Mouse (Mus musculus) embryonic stem cell, embryonic (primary cell): ENCODE data around the gene Nrxn2.

ENCODE experiments used
- CTCF ChIA-PET, 4 experiments: fragments of 300-600 bp in 2 of 4; fragments of 350-600 bp in 2 of 4; sonication (Branson Sonifier 250); formaldehyde crosslinking; loops; one replicate each; lab custom pipeline; 2022; ENCODE audit warnings: inconsistent platforms in 2 of 4; lab: Charles Lee
- POLR2A ChIA-PET, 4 experiments: fragments of 300-600 bp in 2 of 4; fragments of 350-600 bp in 2 of 4; sonication (Branson Sonifier 250); formaldehyde crosslinking; loops; one replicate each; lab custom pipeline; 2022; ENCODE audit warnings: antibody characterized with exemption in 4 of 4, inconsistent platforms in 1 of 4; lab: Charles Lee

The Nrxn2 gene

GRCm38 (mm10) chr19:6400096-6401086 is 18.1 kb upstream of the Nrxn2 start:
- POLR2A ChIA-PET: interaction anchor here in 3 of 4 experiments (0.5 to 6.1 kb wide), 14 partner anchors 6 to 559 kb away, joined by 3 to 35 read pairs (median 4); partner anchors contain the start of genes Sf1 (in 3 of the 3), Pygm (in 2 of the 3) and Men1 (in 1 of the 3)
- CTCF ChIA-PET: interaction anchor here in 3 of 4 experiments (0.6 to 2.5 kb wide), 14 partner anchors 10 to 354 kb away, joined by 3 to 14 read pairs (median 4); no protein-coding TSS in a partner anchor

GRCm38 (mm10) chr19:6401131-6401815 is 17.3 kb upstream of the Nrxn2 start:
- ChIA-PET CTCF (interaction anchor here (0.5 to 2.5 kb wide), 33 partner anchors 11 to 548 kb away, joined by 3 to 14 read pairs (median 4); partner anchors contain the start of gene Nrxn2 (in 1 of the 4)), POLR2A (interaction anchor here in 3 of 4 experiments (0.6 to 8.0 kb wide), 24 partner anchors 11 to 362 kb away, joined by 3 to 89 read pairs (median 4); partner anchors contain the start of genes Sf1 (in 3 of the 3), Pygm (in 2 of the 3), Atg2a (in 1 of the 3) and Ehd1 (in 1 of the 3))

DNA sequence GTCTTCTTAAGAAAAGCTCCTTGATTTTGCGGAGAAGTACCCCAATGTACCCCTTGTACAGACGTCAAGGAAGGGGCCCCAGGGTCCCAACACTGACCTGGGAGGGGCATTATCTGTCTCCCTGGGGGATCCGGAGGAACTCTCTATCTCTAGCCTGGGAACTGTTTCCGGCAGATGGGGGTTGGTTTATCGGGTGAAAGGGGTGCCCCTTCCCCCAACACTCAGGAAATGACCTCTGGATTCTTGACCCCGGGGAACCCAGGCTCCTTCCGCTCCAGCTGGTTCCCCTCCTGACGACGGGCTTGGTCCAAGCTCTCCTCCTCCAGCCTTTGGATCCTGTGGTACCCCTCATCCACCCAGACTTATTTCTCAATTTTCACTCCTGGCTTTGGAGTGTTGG is 16.6 kb upstream of the Nrxn2 start:
- CTCF ChIA-PET: interaction anchor here (0.6 to 2.5 kb wide), 26 partner anchors 11 to 549 kb away, joined by 3 to 14 read pairs (median 4); partner anchors contain the start of gene Nrxn2 (in 1 of the 4)
- POLR2A ChIA-PET: interaction anchor here in 3 of 4 experiments (0.6 to 8.0 kb wide), 20 partner anchors 11 to 363 kb away, joined by 3 to 89 read pairs (median 4); partner anchors contain the start of genes Pygm (in 2 of the 3), Sf1 (in 2 of the 3), Atg2a (in 1 of the 3) and Ehd1 (in 1 of the 3)

DNA sequence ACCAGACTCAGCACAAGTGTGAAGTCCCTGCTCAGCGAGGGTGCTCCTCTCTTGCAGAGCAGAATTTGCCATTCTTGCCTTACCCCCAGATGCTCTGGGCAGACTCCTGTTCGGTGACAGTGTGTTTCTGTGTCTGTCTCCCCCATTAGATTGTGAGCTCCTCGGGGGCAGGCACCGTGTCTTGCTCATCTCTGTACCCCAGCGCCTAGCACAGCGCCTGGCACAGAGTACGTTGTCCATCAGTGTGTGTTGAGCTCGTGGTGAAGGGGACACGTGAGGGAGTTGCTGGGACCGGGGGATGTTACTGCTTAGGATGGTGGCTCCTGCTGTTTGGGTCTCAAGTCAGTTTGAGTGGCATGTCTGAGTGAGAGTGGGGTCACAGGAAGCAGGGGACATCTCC is 14.7 kb upstream of the Nrxn2 start:
- ChIA-PET POLR2A (interaction anchor here in 3 of 4 experiments (0.6 to 8.0 kb wide), 13 partner anchors 6 to 584 kb away, joined by 3 to 89 read pairs (median 3); partner anchors contain the start of genes Nrxn2 (in 1 of the 3), Pygm (in 1 of the 3), Rasgrp2 (in 1 of the 3) and Sf1 (in 1 of the 3)), CTCF (interaction anchor here in 2 of 4 experiments (0.9 to 5.5 kb wide), 4 partner anchors 12 to 195 kb away, joined by 3 to 42 read pairs (median 10); partner anchors contain the start of gene Nrxn2 (in 1 of the 2))

DNA sequence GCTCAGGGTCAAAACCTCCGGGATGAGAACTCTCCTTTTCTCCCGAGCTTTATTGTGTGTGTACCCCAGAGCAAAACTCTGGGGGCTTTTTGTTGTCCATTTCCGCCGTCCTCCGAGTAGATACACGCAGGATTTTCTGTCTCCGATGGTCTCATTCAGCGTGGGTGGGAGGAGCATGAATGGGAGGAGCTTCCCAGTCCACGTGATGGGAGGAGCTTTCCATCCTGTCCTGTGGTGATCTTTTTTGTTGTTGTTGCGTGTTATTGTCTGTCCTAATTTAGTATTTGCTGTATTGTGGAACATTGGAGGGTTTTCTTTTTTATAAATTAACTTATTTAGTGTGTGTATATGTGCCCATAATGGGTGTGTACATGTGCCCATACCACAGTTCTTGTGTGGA is 13.1 kb upstream of the Nrxn2 start:
- ChIA-PET CTCF (interaction anchor here (0.5 to 5.5 kb wide), 14 partner anchors 11 to 320 kb away, joined by 3 to 42 read pairs (median 4); partner anchors contain the start of genes Map4k2 (in 1 of the 4), Men1 (in 1 of the 4) and Nrxn2 (in 1 of the 4)), POLR2A (interaction anchor here in 3 of 4 experiments (0.6 to 8.0 kb wide), 30 partner anchors 8 to 635 kb away, joined by 3 to 89 read pairs (median 4); partner anchors contain the start of genes Sf1 (in 3 of the 3), Atg2a (in 1 of the 3), Ehd1 (in 1 of the 3) and Men1 (in 1 of the 3))

- ChIA-PET POLR2A (interaction anchor here in 3 of 4 experiments (0.7 to 8.0 kb wide), 17 partner anchors 9 to 68 kb away, joined by 3 to 89 read pairs (median 5); partner anchors contain the start of genes Sf1 (in 2 of the 3), Nrxn2 (in 1 of the 3), Pygm (in 1 of the 3) and Rasgrp2 (in 1 of the 3)), CTCF (interaction anchor here in 2 of 4 experiments (0.7 to 5.5 kb wide), 5 partner anchors 10 to 85 kb away, joined by 3 to 42 read pairs (median 10); partner anchors contain the start of gene Nrxn2 (in 1 of the 2))
Observed at GRCm38 (mm10) chr19:6407109-6407508, 11.4 kb upstream of the Nrxn2 start.

DNA sequence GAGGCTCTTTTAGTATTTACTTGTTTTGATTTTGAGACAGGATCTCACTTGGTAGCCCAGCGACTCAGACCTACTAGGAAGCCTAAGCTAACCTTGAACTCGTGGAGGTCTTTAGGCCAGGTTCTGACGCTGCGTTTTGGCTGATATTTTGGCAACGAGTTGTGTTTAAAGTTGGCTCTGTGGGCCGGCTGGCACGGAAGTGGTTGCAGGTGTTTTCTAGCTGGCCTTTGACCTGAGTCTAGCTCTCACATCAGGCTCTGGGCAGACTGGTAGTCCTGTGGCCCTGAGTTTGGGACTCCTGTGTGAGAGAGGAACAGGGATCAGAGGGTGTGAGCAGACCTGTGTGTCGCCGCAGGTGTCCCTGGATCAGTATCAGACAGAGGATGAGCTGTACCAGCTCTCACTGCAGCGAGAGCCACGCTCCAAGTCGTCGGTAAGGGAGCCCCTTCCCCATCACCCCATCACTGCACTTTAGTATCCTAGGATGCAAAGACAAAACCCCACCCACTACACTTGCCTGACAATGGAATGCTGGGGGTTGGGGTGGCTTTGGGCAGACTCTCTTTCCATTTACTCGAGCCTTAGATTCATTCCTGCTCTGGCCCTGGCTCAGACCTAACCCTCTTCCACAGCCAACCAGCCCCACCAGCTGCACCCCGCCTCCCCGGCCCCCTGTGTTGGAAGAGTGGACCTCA is 10.6 kb upstream of the Nrxn2 start:
- POLR2A ChIA-PET: interaction anchor here in 3 of 4 experiments (0.6 to 8.0 kb wide), 16 partner anchors 8 to 128 kb away, joined by 3 to 89 read pairs (median 5); partner anchors contain the start of genes Sf1 (in 2 of the 3), Men1 (in 1 of the 3), Nrxn2 (in 1 of the 3) and Pygm (in 1 of the 3)
- CTCF ChIA-PET: interaction anchor here in 2 of 4 experiments (1.1 to 5.5 kb wide), 6 partner anchors 9 to 84 kb away, joined by 3 to 42 read pairs (median 8); partner anchors contain the start of genes Nrxn2 (in 1 of the 2) and Pygm (in 1 of the 2)

DNA sequence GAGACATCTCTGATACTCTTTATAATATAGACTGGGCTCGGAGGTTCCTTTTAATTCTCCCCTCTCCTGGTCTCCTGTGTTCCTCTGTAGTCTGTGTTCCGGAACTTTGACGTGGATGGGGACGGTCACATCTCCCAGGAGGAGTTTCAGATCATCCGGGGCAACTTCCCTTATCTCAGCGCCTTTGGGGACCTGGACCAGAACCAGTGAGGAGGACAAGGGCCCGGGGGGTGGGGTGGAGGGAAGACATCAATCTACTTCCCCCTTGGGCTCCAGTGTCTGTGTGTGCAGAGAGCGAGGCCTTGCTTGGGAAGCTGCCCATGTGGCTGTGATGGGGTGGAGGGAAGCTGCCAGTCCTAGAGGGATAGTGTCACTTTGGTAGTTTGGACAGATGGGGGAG is 9.8 kb upstream of the Nrxn2 start:
- CTCF ChIA-PET: interaction anchor here in 2 of 4 experiments (1.1 to 2.2 kb wide), 4 partner anchors 9 to 43 kb away, joined by 3 to 11 read pairs (median 5); partner anchors contain the start of gene Pygm (in 1 of the 2)
- POLR2A ChIA-PET: interaction anchor here in 3 of 4 experiments (0.7 to 8.0 kb wide), 9 partner anchors 7 to 66 kb away, joined by 3 to 89 read pairs (median 6); partner anchors contain the start of genes Sf1 (in 2 of the 3), Nrxn2 (in 1 of the 3) and Rasgrp2 (in 1 of the 3)

- POLR2A ChIA-PET: interaction anchor here in 2 of 4 experiments (0.6 to 8.0 kb wide), 10 partner anchors 7 to 345 kb away, joined by 3 to 89 read pairs (median 5); partner anchors contain the start of genes Nrxn2 (in 1 of the 2), Rasgrp2 (in 1 of the 2) and Sf1 (in 1 of the 2)
- CTCF ChIA-PET: interaction anchor here in 2 of 4 experiments (1.1 to 2.2 kb wide), 4 partner anchors 9 to 43 kb away, joined by 3 to 11 read pairs (median 5); partner anchors contain the start of gene Pygm (in 1 of the 2)
Observed at GRCm38 (mm10) chr19:6409176-6409575, 9.4 kb upstream of the Nrxn2 start.

GRCm38 (mm10) chr19:6409936-6410335 is 8.6 kb upstream of the Nrxn2 start:
- CTCF ChIA-PET: no interaction called here

GRCm38 (mm10) chr19:6412798-6413197 is 5.7 kb upstream of the Nrxn2 start:
- ChIA-PET POLR2A (interaction anchor here in 3 of 4 experiments (0.6 to 8.5 kb wide), 24 partner anchors 8 to 627 kb away, joined by 3 to 89 read pairs (median 4); partner anchors contain the start of genes Esrra (in 2 of the 3), Sf1 (in 2 of the 3), Rasgrp2 (in 1 of the 3) and Stip1 (in 1 of the 3)), CTCF (interaction anchor here in 3 of 4 experiments (0.6 to 2.5 kb wide), 8 partner anchors 11 to 632 kb away, joined by 3 to 14 read pairs (median 4); partner anchors contain the start of gene Men1 (in 1 of the 3))

More at GRCm38 (mm10) chr19:6409936-6410335, 8.6 kb upstream of the Nrxn2 start:
- POLR2A ChIA-PET: interaction anchor here in 2 of 4 experiments (0.6 to 6.1 kb wide), 3 partner anchors 12 to 346 kb away, joined by 3 to 35 read pairs (median 3); partner anchors contain the start of gene Rasgrp2 (in 1 of the 2)

- CTCF ChIA-PET: interaction anchor here (0.6 to 5.5 kb wide), 15 partner anchors 10 to 109 kb away, joined by 3 to 42 read pairs (median 5); partner anchors contain the start of gene Cdc42bpg (in 1 of the 4)
- POLR2A ChIA-PET: interaction anchor here (0.5 to 8.5 kb wide), 30 partner anchors 8 to 667 kb away, joined by 3 to 89 read pairs (median 4); partner anchors contain the start of genes Sf1 (in 2 of the 4), Ehd1 (in 1 of the 4), Prdx5 (in 1 of the 4) and Rasgrp2 (in 1 of the 4)
Observed at GRCm38 (mm10) chr19:6415454-6415853, 3.1 kb upstream of the Nrxn2 start.

- POLR2A ChIA-PET: interaction anchor here (0.5 to 8.5 kb wide), 31 partner anchors 9 to 565 kb away, joined by 3 to 89 read pairs (median 4); partner anchors contain the start of genes Sf1 (in 2 of the 4), Ehd1 (in 1 of the 4), Prdx5 (in 1 of the 4) and Rasgrp2 (in 1 of the 4)
- CTCF ChIA-PET: interaction anchor here (0.6 to 5.5 kb wide), 17 partner anchors 10 to 498 kb away, joined by 3 to 42 read pairs (median 5); partner anchors contain the start of gene Cdc42bpg (in 1 of the 4)
Observed at GRCm38 (mm10) chr19:6416124-6416770, 2.3 kb upstream of the Nrxn2 start.
